In genomic region chr4:78142088-78142766, GRCm38 (mm10) we compare ENCODE assay signal across 18 mouse cellular contexts.
DNase-seq lines count a peak whose midpoint lies in the region; ATAC-seq and TF ChIP-seq lines count a peak whose summit lies in the region.
"Had no signal": no experiment of that assay in that cellular context is flagged by ENCODE, and none has a peak within 500 bp of the region (broad histone marks: within the 10 kb centered on the region; RNA-seq: fewer than 3 reads in every experiment).

No protein-coding gene starts in this region.

- H3K9me3 ChIP-seq in hindbrain, embryonic 11.5 days (ENCODE audit: control insufficient read depth, low read length) = no peaks in the 10 kb centered on the region
- H3K9me3 ChIP-seq in hindbrain, embryonic 10.5 days = no peaks in the 10 kb centered on the region
- no peaks in the 10 kb centered on the region for H3K9me3 ChIP-seq in forebrain, postnatal 0 days (ENCODE audit: low read length)
- H3K9me3 ChIP-seq in neural tube, embryonic 13.5 days = no peaks in the 10 kb centered on the region
- H3K9me3 ChIP-seq: liver, embryonic 15.5 days; megakaryocyte, embryonic 14.5 days had no signal

- DNase-seq in hindbrain, embryonic 11.5 days (ENCODE audit: low spot score) = no peak
- DNase-seq in hindbrain, embryonic 10.5 days (ENCODE audit: low spot score) = no peak
- no peak for DNase-seq in forebrain, postnatal 0 days
- DNase-seq in mesoderm, embryonic 11.5 days (ENCODE audit: low read depth, low spot score) = peak; percentile 1
- DNase-seq in left cerebral cortex, adult 18-20 months (ENCODE audit: low spot score in 2 of 2) = no peak
- no peak for DNase-seq in cerebellum, adult 9-10 months
- DNase-seq: adrenal gland, postnatal 25 days; B cell, adult 2 months; cerebellum, adult 9-11 months; gastrocnemius, postnatal 10 days; kidney, adult 8-10 months; kidney, postnatal 4 days; lung, postnatal 14 days; right cerebral cortex, adult 18-20 months; thymus, adult 18-20 months had no signal

- H3K4me1 ChIP-seq in hindbrain, embryonic 11.5 days (replicated peaks; ENCODE audit: control insufficient read depth, insufficient read depth, low read length) = no peaks in the 10 kb centered on the region
- H3K4me1 ChIP-seq in hindbrain, embryonic 10.5 days (replicated peaks) = no peaks in the 10 kb centered on the region
- no peaks in the 10 kb centered on the region for H3K4me1 ChIP-seq in forebrain, postnatal 0 days (ENCODE audit: insufficient read depth)
- H3K4me1 ChIP-seq in neural tube, embryonic 13.5 days (replicated peaks) = peaks cover 8% of the 10 kb centered on the region
- H3K4me1 ChIP-seq: liver, embryonic 15.5 days; megakaryocyte, embryonic 14.5 days had no signal

- WGBS in hindbrain, embryonic 11.5 days = 63% methylated on average over 3 of the region's 3 CpGs
- 75% methylated on average over 3 of the region's 3 CpGs for WGBS in hindbrain, embryonic 10.5 days
- 23% methylated on average over 3 of the region's 3 CpGs for WGBS in forebrain, postnatal 0 days
- 26% methylated on average over 3 of the region's 3 CpGs for WGBS in neural tube, embryonic 13.5 days

- ATAC-seq in hindbrain, embryonic 11.5 days (ENCODE audit: low FRiP score) = peak; percentile 87
- peak; percentile 27; the same call in 1 of the 2 replicates for ATAC-seq in forebrain, postnatal 0 days
- peak; percentile 96 for ATAC-seq in neural tube, embryonic 13.5 days (ENCODE audit: low read depth)

- no peak for TF ChIP-seq CTCF in forebrain, postnatal 0 days (IDR thresholded peaks at IDR 0.05; ENCODE audit: low read depth)

- no peak overlapping the region for H3K4me3 ChIP-seq in hindbrain, embryonic 11.5 days (ENCODE audit: low read depth, low read length)
- H3K4me3 ChIP-seq in hindbrain, embryonic 10.5 days = no peak overlapping the region
- no peak overlapping the region for H3K4me3 ChIP-seq in forebrain, postnatal 0 days (ENCODE audit: low read depth, low read length)
- no peak overlapping the region for H3K4me3 ChIP-seq in neural tube, embryonic 13.5 days
- H3K4me3 ChIP-seq: liver, embryonic 15.5 days; megakaryocyte, embryonic 14.5 days had no signal

- no peak overlapping the region for H3K4me2 ChIP-seq in hindbrain, embryonic 11.5 days (replicated peaks; ENCODE audit: low read depth, low read length)
- no peak overlapping the region for H3K4me2 ChIP-seq in forebrain, postnatal 0 days (ENCODE audit: low read depth)
- 0 out of 2 replicates have a peak overlapping the region, but pooled peaks have one; percentile 2 for H3K4me2 ChIP-seq in neural tube, embryonic 13.5 days
- H3K4me2 ChIP-seq: liver, embryonic 15.5 days had no signal

- H3K36me3 ChIP-seq in hindbrain, embryonic 11.5 days (ENCODE audit: control insufficient read depth, insufficient read depth, low read length) = no peaks in the 10 kb centered on the region
- H3K36me3 ChIP-seq in hindbrain, embryonic 10.5 days = no peaks in the 10 kb centered on the region
- H3K36me3 ChIP-seq in forebrain, postnatal 0 days (ENCODE audit: insufficient read depth) = no peaks in the 10 kb centered on the region
- H3K36me3 ChIP-seq in neural tube, embryonic 13.5 days = no peaks in the 10 kb centered on the region
- H3K36me3 ChIP-seq: liver, embryonic 15.5 days had no signal

- no peak overlapping the region for H3K27ac ChIP-seq in hindbrain, embryonic 11.5 days (ENCODE audit: low read depth, low read length)
- H3K27ac ChIP-seq in hindbrain, embryonic 10.5 days = no peak overlapping the region
- H3K27ac ChIP-seq in forebrain, postnatal 0 days (ENCODE audit: low read depth, low read length) = no peak overlapping the region
- H3K27ac ChIP-seq in neural tube, embryonic 13.5 days (replicated peaks) = peak overlapping the region; percentile 40; the same call in 1 of the 2 replicates
- H3K27ac ChIP-seq: liver, embryonic 15.5 days had no signal

- no peak overlapping the region for H3K9ac ChIP-seq in hindbrain, embryonic 11.5 days (ENCODE audit: low read depth, low read length)
- H3K9ac ChIP-seq in forebrain, postnatal 0 days = no peak overlapping the region
- H3K9ac ChIP-seq in neural tube, embryonic 13.5 days = no peak overlapping the region
- H3K9ac ChIP-seq: liver, embryonic 15.5 days had no signal

- H3K27me3 ChIP-seq in hindbrain, embryonic 11.5 days (ENCODE audit: control insufficient read depth, insufficient read depth, low read length) = no peaks in the 10 kb centered on the region
- H3K27me3 ChIP-seq in hindbrain, embryonic 10.5 days (ENCODE audit: insufficient read depth, poor library complexity, severe bottlenecking) = no peaks in the 10 kb centered on the region
- H3K27me3 ChIP-seq in forebrain, postnatal 0 days (ENCODE audit: insufficient read depth, low read length) = no peaks in the 10 kb centered on the region
- no peaks in the 10 kb centered on the region for H3K27me3 ChIP-seq in neural tube, embryonic 13.5 days
- H3K27me3 ChIP-seq: liver, embryonic 15.5 days; megakaryocyte, embryonic 14.5 days had no signal

Comparison
In these comparisons a context has a peak if more than half of its experiments do, and no peak if none do; other contexts are left out.
1. ATAC-seq: peak in every context shown above with its lines; median percentile 96 in neural tube, embryonic 13.5 days; 87 in hindbrain, embryonic 11.5 days; 27 in forebrain, postnatal 0 days.